Mouse (Mus musculus): ENCODE data around the gene Tas2r137. TPM values are rescaled to one million over a fixed set of nuclear protein-coding genes. Genes with fewer than 3 reads are reported as not detected.

Gene Tas2r137
- not detected in 2 replicates for polyA plus RNA-seq (2014; fragmentation: Nextera tagmentation; extraction: Ambion mirVana)

GRCm38 (mm10) chr6:40490933-40491332 lies at the start of gene Tas2r137:
TSS of gene Tas2r137 (plus strand) at chr6:40491233.
- Histone ChIP-seq H3K27me3 (ENCODE audit: control insufficient read depth, insufficient read depth, low read length) (no peaks in the 10 kb centered on the region), H3K9ac (replicated peaks; ENCODE audit: low read depth, low read length) (no peak within 1 kb of the TSS), H3K36me3 (ENCODE audit: control insufficient read depth, insufficient read depth, low read length) (no peaks in the 10 kb centered on the region), H3K4me1 (ENCODE audit: control insufficient read depth, insufficient read depth, low read length) (no peaks in the 10 kb centered on the region), H3K4me3 (ENCODE audit: low read depth, low read length) (no peak within 1 kb of the TSS), H3K9me3 (ENCODE audit: control insufficient read depth, low read depth, low read length) (no peaks in the 10 kb centered on the region), H3K27ac (ENCODE audit: low read length) (no peak within 1 kb of the TSS), H3K4me2 (replicated peaks; ENCODE audit: low read depth, low read length) (no peak within 1 kb of the TSS)
- no peak for ATAC-seq (ENCODE audit: insufficient number of reproducible peaks, insufficient read depth, low FRiP score, low read depth)

GRCm38 (mm10) chr6:40441276-40441675 lies 49.8 kb upstream of the Tas2r137 start:
- Histone ChIP-seq H3K36me3 (ENCODE audit: control insufficient read depth, insufficient read depth, low read length) (no peaks in the 10 kb centered on the region), H3K9ac (replicated peaks; ENCODE audit: low read depth, low read length) (no peak overlapping the region), H3K27me3 (ENCODE audit: control insufficient read depth, insufficient read depth, low read length) (no peaks in the 10 kb centered on the region), H3K9me3 (ENCODE audit: control insufficient read depth, low read depth, low read length) (no peaks in the 10 kb centered on the region), H3K27ac (ENCODE audit: low read length) (no peak overlapping the region), H3K4me2 (replicated peaks; ENCODE audit: low read depth, low read length) (no peak overlapping the region), H3K4me1 (ENCODE audit: control insufficient read depth, insufficient read depth, low read length) (no peaks in the 10 kb centered on the region), H3K4me3 (ENCODE audit: low read depth, low read length) (no peak overlapping the region)
- ATAC-seq (ENCODE audit: insufficient number of reproducible peaks, insufficient read depth, low FRiP score, low read depth) = no peak
- 80% methylated on average over 3 of the region's 3 CpGs for WGBS

- WGBS = 24% methylated on average over 3 of the region's 3 CpGs
- Histone ChIP-seq H3K4me1 (ENCODE audit: control insufficient read depth, insufficient read depth, low read length) (no peaks in the 10 kb centered on the region), H3K4me2 (replicated peaks; ENCODE audit: low read depth, low read length) (no peak overlapping the region), H3K9me3 (ENCODE audit: control insufficient read depth, low read depth, low read length) (no peaks in the 10 kb centered on the region), H3K27ac (ENCODE audit: low read length) (no peak overlapping the region), H3K4me3 (ENCODE audit: low read depth, low read length) (no peak overlapping the region), H3K9ac (replicated peaks; ENCODE audit: low read depth, low read length) (no peak overlapping the region), H3K27me3 (ENCODE audit: control insufficient read depth, insufficient read depth, low read length) (no peaks in the 10 kb centered on the region), H3K36me3 (ENCODE audit: control insufficient read depth, insufficient read depth, low read length) (no peaks in the 10 kb centered on the region)
- ATAC-seq (ENCODE audit: insufficient number of reproducible peaks, insufficient read depth, low FRiP score, low read depth) = no peak
Observed at GRCm38 (mm10) chr6:40441755-40442154, 49.3 kb upstream of the Tas2r137 start.

GRCm38 (mm10) chr6:40443281-40443928 lies 47.6 kb upstream of the Tas2r137 start:
- no peak overlapping the region for H3K9ac ChIP-seq (replicated peaks; ENCODE audit: low read depth, low read length)
- no peak overlapping the region for H3K4me2 ChIP-seq (replicated peaks; ENCODE audit: low read depth, low read length)
- H3K4me3 ChIP-seq (ENCODE audit: low read depth, low read length) = no peak overlapping the region
- H3K27me3 ChIP-seq (ENCODE audit: control insufficient read depth, insufficient read depth, low read length) = no peaks in the 10 kb centered on the region
- no peak for ATAC-seq (ENCODE audit: insufficient number of reproducible peaks, insufficient read depth, low FRiP score, low read depth)
- H3K4me1 ChIP-seq (ENCODE audit: control insufficient read depth, insufficient read depth, low read length) = no peaks in the 10 kb centered on the region
- H3K36me3 ChIP-seq (ENCODE audit: control insufficient read depth, insufficient read depth, low read length) = no peaks in the 10 kb centered on the region
- no peaks in the 10 kb centered on the region for H3K9me3 ChIP-seq (ENCODE audit: control insufficient read depth, low read depth, low read length)
- no peak overlapping the region for H3K27ac ChIP-seq (ENCODE audit: low read length)
- WGBS = 34% methylated on average over 10 of the region's 10 CpGs

- Histone ChIP-seq H3K4me2 (replicated peaks; ENCODE audit: low read depth, low read length) (no peak overlapping the region), H3K4me1 (ENCODE audit: control insufficient read depth, insufficient read depth, low read length) (no peaks in the 10 kb centered on the region), H3K9ac (replicated peaks; ENCODE audit: low read depth, low read length) (no peak overlapping the region), H3K36me3 (ENCODE audit: control insufficient read depth, insufficient read depth, low read length) (no peaks in the 10 kb centered on the region), H3K4me3 (ENCODE audit: low read depth, low read length) (no peak overlapping the region), H3K9me3 (ENCODE audit: control insufficient read depth, low read depth, low read length) (no peaks in the 10 kb centered on the region), H3K27ac (ENCODE audit: low read length) (no peak overlapping the region), H3K27me3 (ENCODE audit: control insufficient read depth, insufficient read depth, low read length) (no peaks in the 10 kb centered on the region)
- no peak for ATAC-seq (ENCODE audit: insufficient number of reproducible peaks, insufficient read depth, low FRiP score, low read depth)
Observed at GRCm38 (mm10) chr6:40448626-40449025, 42.4 kb upstream of the Tas2r137 start.

GRCm38 (mm10) chr6:40454436-40455041 lies 36.5 kb upstream of the Tas2r137 start:
- H3K9ac ChIP-seq (replicated peaks; ENCODE audit: low read depth, low read length) = no peak overlapping the region
- H3K4me2 ChIP-seq (replicated peaks; ENCODE audit: low read depth, low read length) = no peak overlapping the region
- no peaks in the 10 kb centered on the region for H3K36me3 ChIP-seq (ENCODE audit: control insufficient read depth, insufficient read depth, low read length)
- H3K9me3 ChIP-seq (ENCODE audit: control insufficient read depth, low read depth, low read length) = no peaks in the 10 kb centered on the region
- H3K4me3 ChIP-seq (ENCODE audit: low read depth, low read length) = no peak overlapping the region
- no peak overlapping the region for H3K27ac ChIP-seq (ENCODE audit: low read length)
- no peak for ATAC-seq (ENCODE audit: insufficient number of reproducible peaks, insufficient read depth, low FRiP score, low read depth)
- H3K27me3 ChIP-seq (ENCODE audit: control insufficient read depth, insufficient read depth, low read length) = no peaks in the 10 kb centered on the region
- no peaks in the 10 kb centered on the region for H3K4me1 ChIP-seq (ENCODE audit: control insufficient read depth, insufficient read depth, low read length)
- WGBS = 26% methylated on average over 7 of the region's 7 CpGs

- H3K9ac ChIP-seq (replicated peaks; ENCODE audit: low read depth, low read length) = no peak overlapping the region
- no peak overlapping the region for H3K27ac ChIP-seq (ENCODE audit: low read length)
- 43% methylated on average over 6 of the region's 6 CpGs for WGBS
- no peaks in the 10 kb centered on the region for H3K36me3 ChIP-seq (ENCODE audit: control insufficient read depth, insufficient read depth, low read length)
- no peak for ATAC-seq (ENCODE audit: insufficient number of reproducible peaks, insufficient read depth, low FRiP score, low read depth)
- no peak overlapping the region for H3K4me2 ChIP-seq (replicated peaks; ENCODE audit: low read depth, low read length)
- H3K4me3 ChIP-seq (ENCODE audit: low read depth, low read length) = no peak overlapping the region
- no peaks in the 10 kb centered on the region for H3K27me3 ChIP-seq (ENCODE audit: control insufficient read depth, insufficient read depth, low read length)
- H3K9me3 ChIP-seq (ENCODE audit: control insufficient read depth, low read depth, low read length) = no peaks in the 10 kb centered on the region
- no peaks in the 10 kb centered on the region for H3K4me1 ChIP-seq (ENCODE audit: control insufficient read depth, insufficient read depth, low read length)
Observed at GRCm38 (mm10) chr6:40465710-40466109, 25.3 kb upstream of the Tas2r137 start.

- Histone ChIP-seq H3K36me3 (ENCODE audit: control insufficient read depth, insufficient read depth, low read length) (peaks cover 18% of the 10 kb centered on the region), H3K27ac (ENCODE audit: low read length) (peak within 1 kb of the TSS; percentile 95), H3K4me2 (replicated peaks; ENCODE audit: low read depth, low read length) (peak within 1 kb of the TSS; percentile 67), H3K4me3 (ENCODE audit: low read depth, low read length) (peak within 1 kb of the TSS; percentile 77), H3K27me3 (ENCODE audit: control insufficient read depth, insufficient read depth, low read length) (no peaks in the 10 kb centered on the region), H3K9me3 (ENCODE audit: control insufficient read depth, low read depth, low read length) (no peaks in the 10 kb centered on the region; the same call in 1 of the 2 replicates), H3K9ac (replicated peaks; ENCODE audit: low read depth, low read length) (peak within 1 kb of the TSS; percentile 80), H3K4me1 (ENCODE audit: control insufficient read depth, insufficient read depth, low read length) (peaks cover 4% of the 10 kb centered on the region; the same call in 1 of the 2 replicates)
- 1% methylated on average over 54 of the region's 54 CpGs for WGBS
- peak; percentile 97 for ATAC-seq (ENCODE audit: insufficient number of reproducible peaks, insufficient read depth, low FRiP score, low read depth)
Observed at GRCm38 (mm10) chr6:40470916-40471719, 19.9 kb upstream of the Tas2r137 start, which contains the start of gene Ssbp1. TSS of gene Ssbp1 (plus strand) at chr6:40471352.
